Mouse (Mus musculus) kidney, postnatal 0 days (tissue): Measurements from ENCODE around the gene Rin3. TPM values are rescaled to one million over a fixed set of nuclear protein-coding genes. Genes with fewer than 3 reads are reported as not detected.
"Not testable (repeated sequence)": the region's sequence is repeated elsewhere in the genome, so short reads cannot be mapped to it uniquely, and the experiment has no call there.

Experiments used
- ATAC-seq: fragments of 200-750 bp; cut with Nextera tagmentation; replicated peaks from 2 replicates; pipeline ENCODE4 v1.8.0; 2017; ENCODE audit warnings: low read depth, moderate number of reproducible peaks, moderate TSS enrichment, moderate library complexity; ENCODE audit not compliant: low FRiP score
- DNase-seq: peaks from one replicate; pipeline ENCODE4 v3.0.0-alpha.2; 2016; ENCODE audit warnings: low spot score
- H3K27ac ChIP-seq: fragments of 300-500 bp; sonication (generic); 2 replicates; pipeline ENCODE4 v1.5.1; 2014; ENCODE audit warnings: mild to moderate bottlenecking
- H3K27me3 ChIP-seq: fragments of 300-500 bp; sonication (generic); 2 replicates; pipeline ENCODE4 v1.6.1; 2014; ENCODE audit warnings: low read length, mixed read lengths; ENCODE audit not compliant: insufficient read depth
- H3K36me3 ChIP-seq: fragments of 300-500 bp; sonication (generic); 2 replicates; pipeline ENCODE4 v1.6.1; 2014; ENCODE audit warnings: low read length, mixed read lengths; ENCODE audit not compliant: insufficient read depth
- H3K4me1 ChIP-seq: fragments of 300-500 bp; sonication (generic); replicated peaks from 2 replicates; pipeline ENCODE4 v1.6.1; 2014; ENCODE audit warnings: antibody characterized with exemption, low read length, mixed read lengths; ENCODE audit not compliant: insufficient read depth
- H3K4me2 ChIP-seq: fragments of 300-500 bp; sonication (generic); 2 replicates; pipeline ENCODE4 v1.6.1; 2014; ENCODE audit warnings: mild to moderate bottlenecking, low read length, moderate library complexity, mixed read lengths
- H3K4me3 ChIP-seq: fragments of 300-500 bp; sonication (generic); replicated peaks from 2 replicates; pipeline ENCODE4 v1.5.1; 2014; ENCODE audit warnings: low read depth, low read length
- H3K9ac ChIP-seq: fragments of 300-500 bp; sonication (generic); 2 replicates; pipeline ENCODE4 v1.6.1; 2014; ENCODE audit warnings: low read depth, low read length
- H3K9me3 ChIP-seq: fragments of 300-500 bp; sonication (generic); replicated peaks from 2 replicates; pipeline ENCODE4 v1.6.1; 2016; ENCODE audit warnings: low read length, inconsistent platforms, mixed read lengths
- CTCF ChIP-seq: IDR thresholded peaks from 2 replicates; pipeline ENCODE4 v1.5.1; 2016; ENCODE audit warnings: antibody characterized with exemption, low read depth, mild to moderate bottlenecking, moderate library complexity
- WGBS: fragments of 180-500 bp; shearing (Covaris S2); extraction: QIAGEN DNeasy Blood & Tissue Kit; methylation state at CpG from one replicate; pipeline ENCODE4 v1.1.7; 2014; 5-methylcytosine and 5-hydroxymethylcytosine counted together
- polyA plus RNA-seq: library from polyadenylated mRNA; unstranded; fragments of >200 nt; fragmentation: Nextera tagmentation; extraction: Ambion mirVana; gene quantifications from 2 replicates; pipeline ENCODE4 v1.2.1, GENCODE M21; 2015

Rin3 gene
- polyA plus RNA-seq, 1 experiment from 2014 or later: 8.8 TPM

- Histone ChIP-seq H3K36me3 (no peaks in the 10 kb centered on the region), H3K27ac (no peak overlapping the region), H3K4me2 (no peak overlapping the region), H3K9ac (no peak overlapping the region), H3K4me3 (no peak overlapping the region), H3K4me1 (no peaks in the 10 kb centered on the region), H3K27me3 (no peaks in the 10 kb centered on the region), H3K9me3 (no peaks in the 10 kb centered on the region)
- ATAC-seq (no peak), DNase-seq (peak; percentile 69)
- no peak for TF ChIP-seq CTCF
- WGBS: 44% methylated on average over 7 of the region's 7 CpGs
These were observed 6.9 kb upstream of the Rin3 start for GRCm38 (mm10) chr12:102275833-102276443.

- not testable (repeated sequence) for ATAC-seq, H3K27ac ChIP-seq, H3K9ac ChIP-seq, H3K4me2 ChIP-seq, H3K36me3 ChIP-seq, H3K4me3 ChIP-seq, H3K9me3 ChIP-seq, DNase-seq, H3K27me3 ChIP-seq
- H3K4me1 ChIP-seq: peaks cover 14% of the 10 kb centered on the region; the same call in 1 of the 2 replicates
- WGBS: 51% methylated on average over 4 of the region's 4 CpGs
These were observed 2.6 kb upstream of the Rin3 start for GRCm38 (mm10) chr12:102280290-102280689.

GRCm38 (mm10) chr12:102280867-102281503 lies 1.9 kb upstream of the Rin3 start:
- Histone ChIP-seq H3K36me3 (no peaks in the 10 kb centered on the region), H3K4me1 (peaks cover 17% of the 10 kb centered on the region; the same call in 1 of the 2 replicates), H3K27me3 (no peaks in the 10 kb centered on the region), H3K27ac (no peak overlapping the region), H3K4me3 (no peak overlapping the region), H3K9ac (no peak overlapping the region), H3K9me3 (no peaks in the 10 kb centered on the region), H3K4me2 (no peak overlapping the region)
- TF ChIP-seq CTCF: no peak
- ATAC-seq: no peak
- 66% methylated on average over 7 of the region's 7 CpGs for WGBS
- no peak for DNase-seq

- Histone ChIP-seq H3K36me3 (no peaks in the 10 kb centered on the region), H3K27me3 (no peaks in the 10 kb centered on the region), H3K27ac (no peak overlapping the region), H3K4me1 (peaks cover 28% of the 10 kb centered on the region), H3K9me3 (no peaks in the 10 kb centered on the region), H3K4me3 (no peak overlapping the region), H3K4me2 (no peak overlapping the region), H3K9ac (no peak overlapping the region)
- no peak for DNase-seq
- ATAC-seq: no peak
- no peak for TF ChIP-seq CTCF
- WGBS: 74% methylated on average over 2 of the region's 2 CpGs
These were observed 722 bp upstream of the Rin3 start for GRCm38 (mm10) chr12:102282126-102282525.

- Histone ChIP-seq H3K27ac (peak overlapping the region; percentile 77), H3K36me3 (no peaks in the 10 kb centered on the region), H3K4me2 (peak overlapping the region; percentile 95), H3K9ac (peak overlapping the region; percentile 75), H3K9me3 (no peaks in the 10 kb centered on the region), H3K4me1 (peaks cover 40% of the 10 kb centered on the region), H3K4me3 (peak overlapping the region; percentile 62), H3K27me3 (no peaks in the 10 kb centered on the region)
- 8% methylated on average over 22 of the region's 24 CpGs for WGBS
- peak; percentile 68 for DNase-seq
- TF ChIP-seq CTCF: no peak
- peak; percentile 69 for ATAC-seq
These were observed 827 bp downstream of the Rin3 start for GRCm38 (mm10) chr12:102283483-102284266.

- Histone ChIP-seq H3K36me3 (no peaks in the 10 kb centered on the region), H3K9ac (no peak overlapping the region), H3K4me3 (peak overlapping the region; percentile 62), H3K27me3 (no peaks in the 10 kb centered on the region), H3K4me1 (peaks cover 40% of the 10 kb centered on the region), H3K4me2 (peak overlapping the region; percentile 95), H3K9me3 (no peaks in the 10 kb centered on the region), H3K27ac (0 out of 2 replicates have a peak overlapping the region, but pooled peaks have one; percentile 31)
- no peak for ATAC-seq
- no peak for DNase-seq
- 24% methylated on average over 9 of the region's 9 CpGs for WGBS
- no peak for TF ChIP-seq CTCF
These were observed 1.4 kb downstream of the Rin3 start for GRCm38 (mm10) chr12:102284267-102284610.
